Mouse (Mus musculus): Measurements from ENCODE around the gene Odf3b. TPM values are rescaled to one million over a fixed set of nuclear protein-coding genes. Genes with fewer than 3 reads are reported as not detected.

Odf3b gene
- 0.37 TPM in 1 of 2 replicates, not detected in the other for total RNA-seq (2012; rRNA removed)

DNA sequence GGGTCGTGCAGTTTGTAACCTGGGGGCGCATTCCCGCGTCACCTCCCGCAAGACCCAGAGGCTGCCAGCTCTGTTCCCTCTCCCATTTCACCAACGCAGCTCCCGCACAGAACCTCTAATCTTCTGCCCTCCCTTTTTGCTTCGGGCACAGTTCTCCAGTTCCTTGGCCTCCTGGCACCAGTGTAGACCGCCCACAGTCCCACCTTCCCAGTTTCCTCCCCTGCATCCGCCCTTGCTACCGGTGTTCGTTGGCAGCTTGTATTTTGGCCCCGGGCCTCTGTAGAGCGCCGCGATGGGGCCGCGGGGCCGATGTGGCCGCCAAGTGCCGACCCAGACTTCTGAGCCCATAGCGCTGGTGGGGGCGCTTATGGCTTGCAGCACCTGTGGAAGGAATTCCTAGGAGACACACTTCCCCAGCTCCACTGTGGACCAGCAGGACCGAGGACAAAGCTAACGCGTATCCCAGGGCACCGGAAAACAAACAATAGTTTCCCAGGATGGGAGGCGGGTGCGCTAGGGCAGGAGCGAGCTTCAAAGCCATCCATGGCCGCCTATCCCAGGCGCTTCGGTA is at the start of gene Odf3b:
Gene Odf3b, minus strand, starts transcription at position 452 of the 571 bp plus-strand sequence.
- H3K27ac ChIP-seq (ENCODE audit: insufficient read depth, low read depth, low read length, poor library complexity, severe bottlenecking) = no peak within 1 kb of the TSS
- peak within 1 kb of the TSS; percentile 60 for H3K9ac ChIP-seq (ENCODE audit: insufficient read depth, low read depth, low read length, poor library complexity, severe bottlenecking)
- in situ Hi-C loops (cut with MboI; ENCODE audit: low sequenced_read_pairs in 2 of 2, unreplicated experiment in 2 of 2) = no loop called here
- no peak for DNase-seq (ENCODE audit: low read depth, low spot score)
- H3K4me3 ChIP-seq (ENCODE audit: insufficient read depth in 1 of 2, low read depth in 1 of 2, low read length in 2 of 2, poor library complexity in 1 of 2, severe bottlenecking in 1 of 2) = peak within 1 kb of the TSS; percentile 55 to 63
- peaks cover 2 to 21% of the 10 kb centered on the region in 2 experiments; a peak in 2 of 4 replicates for H3K4me1 ChIP-seq (ENCODE audit: control insufficient read depth in 2 of 2, insufficient read depth in 2 of 2, low read length in 2 of 2, poor library complexity in 1 of 2)
- TF ChIP-seq MAFK (IDR thresholded peaks at IDR 0.05; ENCODE audit: insufficient read depth, low read depth, low read length) = no peak
- H3K36me3 ChIP-seq (ENCODE audit: control insufficient read depth, insufficient read depth, low read length, poor library complexity, severe bottlenecking) = no peaks in the 10 kb centered on the region
- no peaks in the 10 kb centered on the region for H3K9me3 ChIP-seq (ENCODE audit: control insufficient read depth, insufficient read depth, low read depth, low read length)

DNA sequence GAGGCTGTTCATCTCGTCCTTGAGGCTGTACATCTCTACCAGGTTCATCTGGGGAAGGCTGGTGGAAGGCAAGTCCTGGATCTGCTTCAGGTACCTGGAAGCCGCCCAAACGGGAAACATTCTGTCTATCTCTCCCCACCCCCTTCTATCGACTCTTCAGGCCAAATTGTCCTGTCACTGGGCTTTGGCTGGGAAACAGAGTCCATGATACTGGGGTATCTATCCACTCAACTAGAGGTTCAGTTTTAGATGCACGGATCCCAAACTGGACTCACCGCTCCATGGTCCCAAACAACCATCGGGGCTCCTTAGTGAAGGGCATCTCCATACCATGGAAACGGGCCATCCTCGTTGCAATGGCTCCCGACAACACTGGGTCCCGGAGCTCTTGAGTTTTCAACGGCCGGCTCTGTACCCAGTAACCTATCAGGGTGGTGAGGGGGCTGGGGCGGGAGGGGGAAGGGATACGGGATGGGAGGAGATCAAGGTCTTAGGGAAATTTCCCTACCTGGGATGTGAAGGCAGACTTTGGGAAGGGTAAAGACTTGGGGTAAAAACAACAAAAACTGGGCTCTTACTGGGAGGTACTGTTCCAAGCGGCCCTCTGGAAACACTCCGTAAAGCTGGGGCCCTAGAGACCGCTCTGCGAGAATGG is 49.2 kb upstream of the Odf3b start:
- H3K36me3 ChIP-seq (ENCODE audit: control insufficient read depth, insufficient read depth, low read length, poor library complexity, severe bottlenecking) = peaks cover 10% of the 10 kb centered on the region; the same call in 1 of the 2 replicates
- TF ChIP-seq ZC3H11A (IDR thresholded peaks at IDR 0.05; ENCODE audit: borderline replicate concordance, low read depth, low read length) (no peak), HCFC1 (IDR thresholded peaks at IDR 0.05; ENCODE audit: borderline replicate concordance, insufficient read depth, low read length) (no peak), CHD2 (IDR thresholded peaks at IDR 0.05; ENCODE audit: low read depth, low read length) (no peak)
- peak overlapping the region; percentile 75 for H3K9ac ChIP-seq (ENCODE audit: insufficient read depth, low read depth, low read length, poor library complexity, severe bottlenecking)
- in situ Hi-C loops (cut with MboI; ENCODE audit: low sequenced_read_pairs in 2 of 2, unreplicated experiment in 2 of 2) = no loop called here
- peak overlapping the region; percentile 79 to 88 for H3K4me3 ChIP-seq (ENCODE audit: insufficient read depth in 1 of 2, low read depth in 1 of 2, low read length in 2 of 2, poor library complexity in 1 of 2, severe bottlenecking in 1 of 2)
- no peaks in the 10 kb centered on the region for H3K9me3 ChIP-seq (ENCODE audit: control insufficient read depth, insufficient read depth, low read depth, low read length)
- H3K4me1 ChIP-seq (ENCODE audit: control insufficient read depth in 2 of 2, insufficient read depth in 2 of 2, low read length in 2 of 2, poor library complexity in 1 of 2) = peaks cover 2 to 12% of the 10 kb centered on the region in 2 experiments; a peak in 3 of 4 replicates
- DNase-seq (ENCODE audit: low read depth, low spot score) = no peak
- no peak overlapping the region for H3K27ac ChIP-seq (ENCODE audit: insufficient read depth, low read depth, low read length, poor library complexity, severe bottlenecking)

DNA sequence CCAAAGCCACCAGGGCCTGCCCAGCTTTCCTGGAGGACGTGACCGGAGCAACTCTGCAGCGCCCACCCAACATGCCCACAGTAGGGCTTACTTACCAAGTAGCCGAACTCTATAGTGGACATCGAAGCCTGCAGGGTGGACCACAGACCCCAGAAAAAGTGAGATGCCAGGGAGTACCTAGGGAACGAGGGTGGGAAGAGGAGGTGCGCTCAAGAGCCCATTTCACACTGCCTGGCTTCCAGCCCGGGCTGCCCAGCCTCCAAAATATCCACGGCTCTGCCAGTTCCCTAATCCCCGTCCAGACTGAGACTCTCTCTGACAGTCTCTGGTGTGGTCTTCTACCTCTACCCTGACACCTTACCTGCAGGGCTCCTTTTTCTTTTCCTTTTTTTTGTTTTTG is 47.6 kb upstream of the Odf3b start:
- no peak for TF ChIP-seq ZC3H11A (IDR thresholded peaks at IDR 0.05; ENCODE audit: borderline replicate concordance, low read depth, low read length)
- TF ChIP-seq HCFC1 (IDR thresholded peaks at IDR 0.05; ENCODE audit: borderline replicate concordance, insufficient read depth, low read length) = no peak
- TF ChIP-seq ZNF384 (IDR thresholded peaks at IDR 0.05; ENCODE audit: low read depth, low read length) = no peak
- no peak for TF ChIP-seq CHD2 (IDR thresholded peaks at IDR 0.05; ENCODE audit: low read depth, low read length)
- no peak for TF ChIP-seq MAFK (IDR thresholded peaks at IDR 0.05; ENCODE audit: insufficient read depth, low read depth, low read length)
- in situ Hi-C loops (cut with MboI; ENCODE audit: low sequenced_read_pairs in 2 of 2, unreplicated experiment in 2 of 2) = no loop called here
- H3K4me3 ChIP-seq (ENCODE audit: insufficient read depth in 1 of 2, low read depth in 1 of 2, low read length in 2 of 2, poor library complexity in 1 of 2, severe bottlenecking in 1 of 2) = no peak overlapping the region
- no peak overlapping the region for H3K27ac ChIP-seq (ENCODE audit: insufficient read depth, low read depth, low read length, poor library complexity, severe bottlenecking)
- no peaks in the 10 kb centered on the region for H3K9me3 ChIP-seq (ENCODE audit: control insufficient read depth, insufficient read depth, low read depth, low read length)
- H3K4me1 ChIP-seq (ENCODE audit: control insufficient read depth in 2 of 2, insufficient read depth in 2 of 2, low read length in 2 of 2, poor library complexity in 1 of 2) = peaks cover 2 to 12% of the 10 kb centered on the region in 2 experiments; a peak in 3 of 4 replicates
- peaks cover 10% of the 10 kb centered on the region; the same call in 1 of the 2 replicates for H3K36me3 ChIP-seq (ENCODE audit: control insufficient read depth, insufficient read depth, low read length, poor library complexity, severe bottlenecking)
- no peak for DNase-seq (ENCODE audit: low read depth, low spot score)
- no peak overlapping the region for H3K9ac ChIP-seq (ENCODE audit: insufficient read depth, low read depth, low read length, poor library complexity, severe bottlenecking)

DNA sequence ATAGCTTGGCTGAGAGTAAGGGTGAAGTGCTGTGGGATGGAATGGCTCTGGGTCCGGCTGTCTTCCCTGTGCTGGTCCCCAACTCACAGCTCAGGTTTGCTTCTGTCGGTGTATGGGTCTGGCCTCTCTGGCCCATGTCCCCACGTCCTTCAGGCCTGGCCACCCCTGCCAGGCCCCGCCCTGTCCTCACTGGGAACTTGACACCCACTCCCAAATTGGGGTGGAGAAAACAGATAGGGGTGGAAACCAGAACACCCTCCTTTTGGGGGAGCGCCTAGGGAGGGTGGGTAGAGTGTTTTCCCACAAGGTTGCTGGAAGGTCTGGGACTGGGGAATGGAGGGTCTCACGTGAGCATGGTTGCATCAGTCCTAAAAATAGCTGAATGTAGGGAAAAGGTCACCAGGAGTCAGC is 46.6 kb upstream of the Odf3b start, which contains the start of gene Cpt1b:
Gene Cpt1b, minus strand, starts transcription at position 153 of the 411 bp plus-strand sequence.
- TF ChIP-seq CHD2 (IDR thresholded peaks at IDR 0.05; ENCODE audit: low read depth, low read length) (no peak), MAFK (IDR thresholded peaks at IDR 0.05; ENCODE audit: insufficient read depth, low read depth, low read length) (no peak), ZNF384 (IDR thresholded peaks at IDR 0.05; ENCODE audit: low read depth, low read length) (no peak), ZC3H11A (IDR thresholded peaks at IDR 0.05; ENCODE audit: borderline replicate concordance, low read depth, low read length) (no peak), HCFC1 (IDR thresholded peaks at IDR 0.05; ENCODE audit: borderline replicate concordance, insufficient read depth, low read length) (no peak)
- in situ Hi-C loops (cut with MboI; ENCODE audit: low sequenced_read_pairs in 2 of 2, unreplicated experiment in 2 of 2) = no loop called here
- peak within 1 kb of the TSS; percentile 22 to 54; a peak in 3 of 4 replicates for H3K4me3 ChIP-seq (ENCODE audit: insufficient read depth in 1 of 2, low read depth in 1 of 2, low read length in 2 of 2, poor library complexity in 1 of 2, severe bottlenecking in 1 of 2)
- peak within 1 kb of the TSS; percentile 16 for H3K9ac ChIP-seq (ENCODE audit: insufficient read depth, low read depth, low read length, poor library complexity, severe bottlenecking)
- no peak for DNase-seq (ENCODE audit: low read depth, low spot score)
- H3K4me1 ChIP-seq (ENCODE audit: control insufficient read depth in 2 of 2, insufficient read depth in 2 of 2, low read length in 2 of 2, poor library complexity in 1 of 2) = peaks cover 2 to 12% of the 10 kb centered on the region in 2 experiments; a peak in 3 of 4 replicates
- peaks cover 10% of the 10 kb centered on the region; the same call in 1 of the 2 replicates for H3K36me3 ChIP-seq (ENCODE audit: control insufficient read depth, insufficient read depth, low read length, poor library complexity, severe bottlenecking)
- H3K9me3 ChIP-seq (ENCODE audit: control insufficient read depth, insufficient read depth, low read depth, low read length) = no peaks in the 10 kb centered on the region
- peak within 1 kb of the TSS; percentile 55; the same call in 1 of the 2 replicates for H3K27ac ChIP-seq (ENCODE audit: insufficient read depth, low read depth, low read length, poor library complexity, severe bottlenecking)
